Comparison of ENCODE assay signal across 16 mouse cellular contexts in genomic region chr9:115543665-115544064, GRCm38 (mm10).
DNase-seq lines count a peak whose midpoint lies in the region; ATAC-seq and TF ChIP-seq lines count a peak whose summit lies in the region.
"Had no signal": no experiment of that assay in that cellular context is flagged by ENCODE, and none has a peak within 500 bp of the region (broad histone marks: within the 10 kb centered on the region; RNA-seq: fewer than 3 reads in every experiment).

No protein-coding gene starts in this region.

- H3K27me3 ChIP-seq in cerebellum, adult 2 months (ENCODE audit: control insufficient read depth, insufficient read depth, low read length) = no peaks in the 10 kb centered on the region
- no peaks in the 10 kb centered on the region for H3K27me3 ChIP-seq in lung, embryonic 14.5 days (ENCODE audit: insufficient read depth, low read length)
- no peaks in the 10 kb centered on the region for H3K27me3 ChIP-seq in midbrain, embryonic 11.5 days (ENCODE audit: control insufficient read depth, insufficient read depth, low read length)
- H3K27me3 ChIP-seq: hindbrain, embryonic 15.5 days; limb, embryonic 15.5 days; midbrain, embryonic 12.5 days; Patski had no signal

- H3K4me2 ChIP-seq in lung, embryonic 14.5 days = no peak overlapping the region
- no peak overlapping the region for H3K4me2 ChIP-seq in midbrain, embryonic 11.5 days
- H3K4me2 ChIP-seq: hindbrain, embryonic 15.5 days; limb, embryonic 15.5 days; midbrain, embryonic 12.5 days had no signal

- no peaks in the 10 kb centered on the region for H3K9me3 ChIP-seq in lung, embryonic 14.5 days (ENCODE audit: low read depth, low read length)
- H3K9me3 ChIP-seq in midbrain, embryonic 11.5 days (ENCODE audit: control insufficient read depth, low read length) = no peaks in the 10 kb centered on the region
- H3K9me3 ChIP-seq: hindbrain, embryonic 15.5 days; limb, embryonic 15.5 days; midbrain, embryonic 12.5 days had no signal

- 41% methylated on average over 9 of the region's 9 CpGs for WGBS in cerebellum, adult 2 months
- WGBS in lung, embryonic 14.5 days = 34% methylated on average over 9 of the region's 9 CpGs
- 85% methylated on average over 9 of the region's 9 CpGs for WGBS in midbrain, embryonic 11.5 days

- no peak overlapping the region for H3K27ac ChIP-seq in cerebellum, adult 2 months (ENCODE audit: insufficient read depth, low read length)
- no peak overlapping the region for H3K27ac ChIP-seq in lung, embryonic 14.5 days (ENCODE audit: low read depth)
- no peak overlapping the region for H3K27ac ChIP-seq in midbrain, embryonic 11.5 days (ENCODE audit: low read depth, low read length)
- H3K27ac ChIP-seq: hindbrain, embryonic 15.5 days; left cerebral cortex, adult 2 months; limb, embryonic 15.5 days; midbrain, embryonic 12.5 days had no signal

- H3K9ac ChIP-seq in lung, embryonic 14.5 days = no peak overlapping the region
- H3K9ac ChIP-seq in midbrain, embryonic 11.5 days (ENCODE audit: low read length) = no peak overlapping the region
- H3K9ac ChIP-seq: hindbrain, embryonic 15.5 days; limb, embryonic 15.5 days; midbrain, embryonic 12.5 days had no signal

- H3K4me1 ChIP-seq in cerebellum, adult 2 months (ENCODE audit: control insufficient read depth, insufficient read depth, low read length) = no peaks in the 10 kb centered on the region
- no peaks in the 10 kb centered on the region; the same call in 1 of the 2 replicates for H3K4me1 ChIP-seq in lung, embryonic 14.5 days (ENCODE audit: insufficient read depth)
- no peaks in the 10 kb centered on the region for H3K4me1 ChIP-seq in midbrain, embryonic 11.5 days (ENCODE audit: control insufficient read depth, insufficient read depth, low read length)

- peak; percentile 62; the same call in 1 of the 2 replicates for ATAC-seq in lung, embryonic 14.5 days (ENCODE audit: insufficient read depth)
- ATAC-seq in midbrain, embryonic 11.5 days (ENCODE audit: low FRiP score) = no peak
- ATAC-seq: Patski had no signal

- no peak for TF ChIP-seq CTCF in cerebellum, adult 2 months (IDR thresholded peaks at IDR 0.05; ENCODE audit: borderline replicate concordance, insufficient read depth, low read depth, low read length)
- TF ChIP-seq CTCF in lung, embryonic 14.5 days (IDR thresholded peaks at IDR 0.05; ENCODE audit: low read depth) = no peak

- peak; percentile 26 to 34 for DNase-seq in cerebellum, postnatal 10 days
- no peak for DNase-seq in cerebellum, adult 2 months
- peak; percentile 3 to 9 for DNase-seq in kidney, postnatal 36 days
- DNase-seq in kidney, adult 9 months = no peak
- DNase-seq in adrenal gland, adult (ENCODE audit: inconsistent age in 2 of 2, low spot score in 1 of 2) = peak; percentile 78 to 87
- peak; percentile 63 for DNase-seq in lung, embryonic 14.5 days
- no peak for DNase-seq in midbrain, embryonic 11.5 days (ENCODE audit: low spot score, missing footprints)
- no peak for DNase-seq in cerebellum, adult 18-20 months
- DNase-seq: cerebellum, adult 11-12 months; embryo, embryonic 11 days had no signal

- TF ChIP-seq POLR2A in cerebellum, adult 2 months (IDR thresholded peaks at IDR 0.05; ENCODE audit: borderline replicate concordance, insufficient read depth, low read length) = no peak

- H3K36me3 ChIP-seq in lung, embryonic 14.5 days (ENCODE audit: insufficient read depth) = no peaks in the 10 kb centered on the region
- H3K36me3 ChIP-seq in midbrain, embryonic 11.5 days (ENCODE audit: control insufficient read depth, insufficient read depth, low read length) = no peaks in the 10 kb centered on the region
- H3K36me3 ChIP-seq: hindbrain, embryonic 15.5 days; limb, embryonic 15.5 days; midbrain, embryonic 12.5 days had no signal

- H3K4me3 ChIP-seq in cerebellum, adult 2 months (replicated peaks; ENCODE audit: insufficient read depth, low read depth, low read length) = no peak overlapping the region
- H3K4me3 ChIP-seq in lung, embryonic 14.5 days (ENCODE audit: low read depth, low read length) = no peak overlapping the region
- no peak overlapping the region for H3K4me3 ChIP-seq in midbrain, embryonic 11.5 days (ENCODE audit: low read depth, low read length)
- H3K4me3 ChIP-seq: erythroblast, embryonic 14.5 days; hindbrain, embryonic 15.5 days; left cerebral cortex, adult 2 months; limb, embryonic 15.5 days; midbrain, embryonic 12.5 days had no signal

Comparison
In these comparisons a context has a peak if more than half of its experiments do, and no peak if none do; other contexts are left out.
1. DNase-seq: peak in cerebellum, postnatal 10 days (2 of 2), kidney, postnatal 36 days (2 of 2), adrenal gland, adult (2 of 2) and lung, embryonic 14.5 days (single experiment); none in cerebellum, adult 2 months (0 of 2), kidney, adult 9 months (single experiment), midbrain, embryonic 11.5 days (single experiment) and cerebellum, adult 18-20 months (0 of 2).